ENCODE assay signal across 8 mouse cellular contexts in the genomic region with DNA sequence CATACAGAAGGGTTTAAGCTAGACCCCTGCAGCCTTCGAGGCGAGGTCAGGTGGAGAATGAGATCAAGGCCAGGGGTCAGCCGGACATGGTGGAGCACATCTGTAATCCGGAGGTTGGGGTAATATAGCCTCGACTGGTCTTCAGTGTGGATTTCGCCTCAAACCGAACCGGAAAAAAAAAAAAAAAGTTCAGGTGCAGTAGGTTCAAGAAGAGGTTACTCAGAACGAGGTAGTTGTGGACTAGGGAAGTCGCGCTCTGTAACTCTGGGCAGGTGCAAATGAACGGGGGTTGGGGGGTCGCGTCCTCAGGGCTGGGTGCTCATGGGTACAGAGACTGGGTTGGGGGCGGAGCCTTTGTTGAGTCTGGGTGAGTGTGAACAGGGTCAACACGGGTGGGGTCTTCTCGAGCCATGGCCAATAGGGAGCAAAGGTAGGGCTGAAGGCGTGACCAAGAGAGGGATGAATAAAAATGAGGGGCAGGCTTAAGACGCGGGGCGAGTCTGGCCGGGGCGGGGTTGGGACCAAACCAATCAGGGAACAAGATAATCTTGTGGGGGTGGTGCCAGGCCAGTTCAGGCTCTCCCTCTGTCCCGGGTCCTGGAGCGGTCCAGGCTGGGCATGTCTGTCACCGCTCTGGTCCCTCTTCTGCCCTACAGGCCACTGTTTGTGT. TPM values are rescaled to one million over a fixed set of nuclear protein-coding genes. Genes with fewer than 3 reads are reported as not detected.
DNase-seq lines count a peak whose midpoint lies in the region; ATAC-seq and TF ChIP-seq lines count a peak whose summit lies in the region.

No protein-coding gene starts in this region.

- peak overlapping the region; percentile 54 for H3K4me2 ChIP-seq in embryonic facial prominence, embryonic 15.5 days (replicated peaks)
- peak overlapping the region; percentile 68 for H3K4me2 ChIP-seq in heart, embryonic 13.5 days
- peak overlapping the region; percentile 74 for H3K4me2 ChIP-seq in kidney, embryonic 15.5 days
- peak overlapping the region; percentile 62 for H3K4me2 ChIP-seq in liver, embryonic 15.5 days
- peak overlapping the region; percentile 70 for H3K4me2 ChIP-seq in neural tube, embryonic 12.5 days (replicated peaks)

- TF ChIP-seq POLR2A in bone marrow macrophage, adult 2 months (IDR thresholded peaks at IDR 0.05; ENCODE audit: borderline replicate concordance, low read depth, low read length): no peak

- peak overlapping the region; percentile 39 for H3K4me3 ChIP-seq in bone marrow macrophage, adult 2 months (ENCODE audit: insufficient read depth, low read length)
- H3K4me3 ChIP-seq in embryonic facial prominence, embryonic 15.5 days (replicated peaks): peak overlapping the region; percentile 33
- peak overlapping the region; percentile 42 for H3K4me3 ChIP-seq in heart, embryonic 13.5 days
- peak overlapping the region; percentile 41 for H3K4me3 ChIP-seq in kidney, embryonic 15.5 days (replicated peaks)
- peak overlapping the region; percentile 22; the same call in 1 of the 2 replicates for H3K4me3 ChIP-seq in liver, embryonic 15.5 days (replicated peaks)
- H3K4me3 ChIP-seq in neural tube, embryonic 12.5 days: peak overlapping the region; percentile 31

- H3K9me3 ChIP-seq in embryonic facial prominence, embryonic 15.5 days (replicated peaks): no peaks in the 10 kb centered on the region
- H3K9me3 ChIP-seq in heart, embryonic 13.5 days: no peaks in the 10 kb centered on the region
- no peaks in the 10 kb centered on the region for H3K9me3 ChIP-seq in kidney, embryonic 15.5 days (replicated peaks)
- H3K9me3 ChIP-seq in liver, embryonic 15.5 days (replicated peaks): no peaks in the 10 kb centered on the region
- H3K9me3 ChIP-seq in neural tube, embryonic 12.5 days: no peaks in the 10 kb centered on the region

- no peaks in the 10 kb centered on the region; the same call in 1 of the 2 replicates for H3K4me1 ChIP-seq in bone marrow macrophage, adult 2 months (ENCODE audit: control insufficient read depth, insufficient read depth, low read length)
- peaks cover 18% of the 10 kb centered on the region; the same call in 1 of the 2 replicates for H3K4me1 ChIP-seq in embryonic facial prominence, embryonic 15.5 days
- peaks cover 16% of the 10 kb centered on the region for H3K4me1 ChIP-seq in heart, embryonic 13.5 days
- peaks cover 18% of the 10 kb centered on the region for H3K4me1 ChIP-seq in kidney, embryonic 15.5 days
- peaks cover 15% of the 10 kb centered on the region for H3K4me1 ChIP-seq in liver, embryonic 15.5 days (replicated peaks)
- 0 out of 2 replicates have a peak, but pooled peaks cover 11% of the 10 kb centered on the region for H3K4me1 ChIP-seq in neural tube, embryonic 12.5 days

- 1% methylated on average over 26 of the region's 26 CpGs for WGBS in embryonic facial prominence, embryonic 15.5 days
- 3% methylated on average over 26 of the region's 26 CpGs for WGBS in heart, embryonic 13.5 days
- under 1% methylated on average over 26 of the region's 26 CpGs for WGBS in kidney, embryonic 15.5 days
- 2% methylated on average over 26 of the region's 26 CpGs for WGBS in liver, embryonic 15.5 days (ENCODE audit: insufficient replicate concordance)
- WGBS in neural tube, embryonic 12.5 days: 2% methylated on average over 26 of the region's 26 CpGs

- peaks cover 36% of the 10 kb centered on the region for H3K27me3 ChIP-seq in embryonic facial prominence, embryonic 15.5 days
- peaks cover 50% of the 10 kb centered on the region for H3K27me3 ChIP-seq in heart, embryonic 13.5 days (replicated peaks)
- peaks cover 46% of the 10 kb centered on the region for H3K27me3 ChIP-seq in kidney, embryonic 15.5 days
- peaks cover 34% of the 10 kb centered on the region for H3K27me3 ChIP-seq in liver, embryonic 15.5 days
- H3K27me3 ChIP-seq in neural tube, embryonic 12.5 days (replicated peaks): peaks cover 18% of the 10 kb centered on the region; the same call in 1 of the 2 replicates

- peak; percentile 95 for DNase-seq in ES-CJ7 (ENCODE audit: low read depth, low spot score)
- DNase-seq in urinary bladder, postnatal 14 days (ENCODE audit: low spot score): peak; percentile 82

- no peak overlapping the region for H3K27ac ChIP-seq in bone marrow macrophage, adult 2 months (ENCODE audit: insufficient read depth, low read depth, low read length)
- no peak overlapping the region for H3K27ac ChIP-seq in embryonic facial prominence, embryonic 15.5 days (replicated peaks)
- H3K27ac ChIP-seq in heart, embryonic 13.5 days (replicated peaks): no peak overlapping the region
- no peak overlapping the region for H3K27ac ChIP-seq in kidney, embryonic 15.5 days
- H3K27ac ChIP-seq in liver, embryonic 15.5 days (replicated peaks): no peak overlapping the region
- no peak overlapping the region for H3K27ac ChIP-seq in neural tube, embryonic 12.5 days

- no peak for TF ChIP-seq CTCF in bone marrow macrophage, adult 2 months (IDR thresholded peaks at IDR 0.05; ENCODE audit: low read depth, low read length)

- peak; percentile 86 for ATAC-seq in embryonic facial prominence, embryonic 15.5 days (ENCODE audit: insufficient number of reproducible peaks, low FRiP score, low TSS enrichment, low read depth)
- peak; percentile 81 for ATAC-seq in heart, embryonic 13.5 days (ENCODE audit: extremely low read depth, insufficient number of reproducible peaks, low FRiP score, low TSS enrichment)
- peak; percentile 97 for ATAC-seq in kidney, embryonic 15.5 days (replicated peaks; ENCODE audit: low FRiP score)
- peak; percentile 89 for ATAC-seq in liver, embryonic 15.5 days (ENCODE audit: insufficient read depth)
- peak; percentile 82 for ATAC-seq in neural tube, embryonic 12.5 days (ENCODE audit: low FRiP score, low read depth)

- H3K36me3 ChIP-seq in embryonic facial prominence, embryonic 15.5 days: no peaks in the 10 kb centered on the region
- H3K36me3 ChIP-seq in heart, embryonic 13.5 days: no peaks in the 10 kb centered on the region
- no peaks in the 10 kb centered on the region for H3K36me3 ChIP-seq in kidney, embryonic 15.5 days
- H3K36me3 ChIP-seq in liver, embryonic 15.5 days (replicated peaks): no peaks in the 10 kb centered on the region
- no peaks in the 10 kb centered on the region for H3K36me3 ChIP-seq in neural tube, embryonic 12.5 days

- no peak overlapping the region for H3K9ac ChIP-seq in embryonic facial prominence, embryonic 15.5 days
- peak overlapping the region; percentile 17; the same call in 1 of the 2 replicates for H3K9ac ChIP-seq in heart, embryonic 13.5 days
- peak overlapping the region; percentile 26; the same call in 1 of the 2 replicates for H3K9ac ChIP-seq in kidney, embryonic 15.5 days
- no peak overlapping the region for H3K9ac ChIP-seq in liver, embryonic 15.5 days
- peak overlapping the region; percentile 45 for H3K9ac ChIP-seq in neural tube, embryonic 12.5 days

RNA-seq across cellular contexts. Expression of a gene that starts 0.4 kb away (rescaled TPM):
- not detected in 2 replicates for polyA plus RNA-seq in bone marrow macrophage, adult 2 months (2012; ENCODE audit: insufficient read depth, insufficient read length, missing spikeins)
- 0.35 TPM in 2 replicates for polyA plus RNA-seq in embryonic facial prominence, embryonic 15.5 days (2015; fragmentation: Nextera tagmentation; extraction: Ambion mirVana)
- 0.04 and 0.08 TPM in 2 replicates for polyA plus RNA-seq in heart, embryonic 13.5 days (2015; fragmentation: Nextera tagmentation; extraction: Ambion mirVana)
- polyA plus RNA-seq in kidney, embryonic 15.5 days (2015; fragmentation: Nextera tagmentation; extraction: Ambion mirVana): 0.06 and 0.09 TPM in 2 replicates
- 0.02 TPM in 1 of 2 replicates, not detected in the other for polyA plus RNA-seq in liver, embryonic 15.5 days (2015; fragmentation: Nextera tagmentation; extraction: Ambion mirVana)
- polyA plus RNA-seq in neural tube, embryonic 12.5 days (2016; fragmentation: Nextera tagmentation; extraction: Ambion mirVana): 1.1 and 1.2 TPM in 2 replicates

RNA-seq across cellular contexts. Expression of a gene that starts 14.3 kb away (rescaled TPM):
- polyA plus RNA-seq in bone marrow macrophage, adult 2 months (2012; ENCODE audit: insufficient read depth, insufficient read length, missing spikeins): not detected in 2 replicates
- 45.8 and 52.3 TPM in 2 replicates for polyA plus RNA-seq in embryonic facial prominence, embryonic 15.5 days (2015; fragmentation: Nextera tagmentation; extraction: Ambion mirVana)
- polyA plus RNA-seq in heart, embryonic 13.5 days (2015; fragmentation: Nextera tagmentation; extraction: Ambion mirVana): 1.2 and 1.4 TPM in 2 replicates
- 2.4 and 2.9 TPM in 2 replicates for polyA plus RNA-seq in kidney, embryonic 15.5 days (2015; fragmentation: Nextera tagmentation; extraction: Ambion mirVana)
- 0.38 and 0.60 TPM in 2 replicates for polyA plus RNA-seq in liver, embryonic 15.5 days (2015; fragmentation: Nextera tagmentation; extraction: Ambion mirVana)
- 0.78 and 0.80 TPM in 2 replicates for polyA plus RNA-seq in neural tube, embryonic 12.5 days (2016; fragmentation: Nextera tagmentation; extraction: Ambion mirVana)

RNA-seq across cellular contexts. Expression of a gene that starts 57.3 kb away (rescaled TPM):
- 49.7 and 66.8 TPM in 2 replicates for polyA plus RNA-seq in bone marrow macrophage, adult 2 months (2012; ENCODE audit: insufficient read depth, insufficient read length, missing spikeins)
- polyA plus RNA-seq in embryonic facial prominence, embryonic 15.5 days (2015; fragmentation: Nextera tagmentation; extraction: Ambion mirVana): 21.1 and 21.7 TPM in 2 replicates
- polyA plus RNA-seq in heart, embryonic 13.5 days (2015; fragmentation: Nextera tagmentation; extraction: Ambion mirVana): 14.4 and 16.3 TPM in 2 replicates
- 19.4 and 21.2 TPM in 2 replicates for polyA plus RNA-seq in kidney, embryonic 15.5 days (2015; fragmentation: Nextera tagmentation; extraction: Ambion mirVana)
- 13.1 and 16.0 TPM in 2 replicates for polyA plus RNA-seq in liver, embryonic 15.5 days (2015; fragmentation: Nextera tagmentation; extraction: Ambion mirVana)
- 12.2 and 12.6 TPM in 2 replicates for polyA plus RNA-seq in neural tube, embryonic 12.5 days (2016; fragmentation: Nextera tagmentation; extraction: Ambion mirVana)

Comparison
In these comparisons a context has a peak if more than half of its experiments do, and no peak if none do; other contexts are left out.
1. H3K9ac ChIP-seq: peak in heart, embryonic 13.5 days (single experiment), kidney, embryonic 15.5 days (single experiment) and neural tube, embryonic 12.5 days (single experiment); none in embryonic facial prominence, embryonic 15.5 days (single experiment) and liver, embryonic 15.5 days (single experiment).
2. RNA of a gene that starts 14.3 kb away (polyA plus RNA-seq): 45.8 to 52.3 TPM in embryonic facial prominence, embryonic 15.5 days; 2.4 to 2.9 TPM in kidney, embryonic 15.5 days, 1.2 to 1.4 TPM in heart, embryonic 13.5 days, 0.78 to 0.80 TPM in neural tube, embryonic 12.5 days, 0.38 to 0.60 TPM in liver, embryonic 15.5 days and not detected in bone marrow macrophage, adult 2 months; every median in the first group is over 10 times any median in the second.
3. Peak in every context shown above with its lines, with median percentiles within 50 percentile points of each other: H3K4me3 ChIP-seq, ATAC-seq and H3K4me2 ChIP-seq.